Mouse (Mus musculus) ES-E14 (cell line): ENCODE results near the gene Itch.

Source experiments
- CHD2 ChIP-seq: IDR thresholded peaks from 2 replicates; pipeline ENCODE4 v1.6.1; 2014; ENCODE audit warnings: mild to moderate bottlenecking, low read depth, low read length, inconsistent platforms
- HCFC1 ChIP-seq: IDR thresholded peaks from 2 replicates; pipeline ENCODE4 v1.6.1; 2012; ENCODE audit warnings: low read length, inconsistent platforms, borderline replicate concordance; ENCODE audit not compliant: insufficient read depth
- MAFK ChIP-seq: IDR thresholded peaks from 2 replicates; pipeline ENCODE4 v1.6.1; 2014; ENCODE audit warnings: mild to moderate bottlenecking, low read depth, low read length, inconsistent platforms; ENCODE audit not compliant: insufficient read depth
- ZC3H11A ChIP-seq: IDR thresholded peaks from 2 replicates; pipeline ENCODE4 v1.6.1; 2012; ENCODE audit warnings: low read depth, mild to moderate bottlenecking, inconsistent platforms, low read length, borderline replicate concordance
- ZNF384 ChIP-seq: IDR thresholded peaks from 2 replicates; pipeline ENCODE4 v1.6.1; 2012; ENCODE audit warnings: low read depth, low read length, inconsistent platforms

DNA sequence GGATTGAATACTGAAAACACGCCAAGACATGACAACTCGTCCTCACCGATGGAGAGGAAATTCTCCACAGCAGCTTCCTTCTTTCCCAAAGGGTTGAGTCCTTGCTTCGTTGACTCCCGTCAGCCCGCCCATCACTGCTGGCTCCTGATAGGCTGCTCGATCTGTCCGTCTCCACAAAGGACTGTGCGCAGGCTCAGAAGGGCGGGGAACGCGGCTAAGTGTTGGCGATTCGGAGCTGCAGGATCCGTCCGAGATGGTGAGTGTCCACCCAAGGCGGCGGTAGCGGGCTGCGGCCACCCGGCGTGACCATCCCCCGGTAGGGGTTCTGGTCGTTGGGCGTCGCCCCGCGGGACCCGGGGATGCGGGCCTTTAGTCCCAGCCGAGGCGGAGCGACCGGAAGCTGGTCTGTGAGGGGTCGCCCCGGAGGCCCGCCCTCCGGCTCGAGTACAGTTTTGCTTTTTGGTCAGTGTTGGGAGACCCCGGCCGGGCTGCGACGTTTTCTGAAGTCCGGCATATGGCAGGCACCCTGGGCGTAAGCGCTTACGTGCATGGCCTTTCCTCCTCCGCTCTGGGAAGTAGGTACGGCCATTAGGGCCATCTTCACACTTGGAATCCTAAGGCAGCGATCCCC is 103.2 kb downstream of the Itch start, which contains the start of gene Dynlrb1:
- TF ChIP-seq CHD2 (no peak), HCFC1 (no peak), ZC3H11A (no peak), ZNF384 (no peak), MAFK (no peak)
